Mouse (Mus musculus) liver, adult 2 months (tissue): ENCODE data around the gene Map6.

Experiments used
- CTCF ChIP-seq: fragments of 200-500 bp; IDR thresholded peaks from 2 replicates; pipeline ENCODE4 v1.5.1; 2011; ENCODE audit warnings: low read depth, low read length, control low read depth
- POLR2A ChIP-seq: fragments of 200-500 bp; IDR thresholded peaks from 2 replicates; pipeline ENCODE4 v1.6.1; 2011; ENCODE audit warnings: low read length, control low read depth; ENCODE audit not compliant: insufficient read depth; ENCODE audit errors: extremely low read depth

- no peak for TF ChIP-seq POLR2A
- no peak for TF ChIP-seq CTCF
Measured at GRCm38 (mm10) chr7:99238417-99238816, 28.8 kb upstream of the Map6 start, which contains the start of gene Mogat2.
